Mouse (Mus musculus): ENCODE data around the gene Stk10. TPM values are rescaled to one million over a fixed set of nuclear protein-coding genes. Genes with fewer than 3 reads are reported as not detected.

Gene Stk10
- polyA plus RNA-seq, 2 experiments, result 1.9 to 4.9 TPM

DNA sequence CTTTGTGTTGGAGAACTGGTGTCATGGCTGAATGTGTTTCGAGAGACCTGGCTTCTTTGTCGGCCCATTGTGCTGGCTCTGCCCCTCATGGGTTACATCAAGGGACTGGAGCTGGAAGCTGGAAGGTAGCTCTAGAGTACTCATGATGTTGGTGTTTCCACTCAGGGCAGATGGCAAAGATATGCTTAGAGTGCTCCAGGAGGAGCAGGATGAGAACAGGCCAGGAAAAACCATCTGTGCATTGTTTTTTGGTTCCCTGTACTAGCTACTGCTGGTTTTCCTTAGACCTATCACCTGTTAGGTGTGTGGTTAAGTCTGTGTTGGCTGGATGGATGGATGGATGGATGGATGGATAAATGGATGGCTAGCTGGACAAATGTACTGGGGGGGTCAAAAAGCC lies 40.6 kb downstream of the Stk10 start:
- DNase-seq (ENCODE audit: low read depth in 3 of 3, low spot score in 3 of 3) (no peak), ATAC-seq (ENCODE audit: insufficient read depth) (no peak)
- no peak for TF ChIP-seq CTCF (IDR thresholded peaks at IDR 0.05; ENCODE audit: low read depth)
- TF ChIP-seq EP300 (IDR thresholded peaks at IDR 0.05; ENCODE audit: low read depth), result no peak
- no peak overlapping the region for H3K27ac ChIP-seq
- H3K4me1 ChIP-seq (replicated peaks; ENCODE audit: control insufficient read depth in 2 of 2, insufficient read depth in 2 of 2, low read length in 1 of 2), result 0 out of 4 replicates have a peak, but pooled peaks cover 0 to 3% of the 10 kb centered on the region in 2 experiments
- H3K36me3 ChIP-seq (replicated peaks; ENCODE audit: control insufficient read depth, insufficient read depth, low read depth), result no peaks in the 10 kb centered on the region
- H3K9me3 ChIP-seq (ENCODE audit: control insufficient read depth, low read length), result no peaks in the 10 kb centered on the region
- whole genome bisulfite sequencing (ENCODE audit: insufficient replicate concordance), result 82% methylated on average over 2 of the region's 2 CpGs
- H3K9ac ChIP-seq (replicated peaks), result no peak overlapping the region
- H3K4me2 ChIP-seq (ENCODE audit: low read depth), result no peak overlapping the region
- H3K27me3 ChIP-seq (ENCODE audit: control insufficient read depth, insufficient read depth, low read length), result no peaks in the 10 kb centered on the region
- H3K4me3 ChIP-seq (ENCODE audit: insufficient read depth in 1 of 2, low read depth in 2 of 2, low read length in 2 of 2), result no peak overlapping the region

DNA sequence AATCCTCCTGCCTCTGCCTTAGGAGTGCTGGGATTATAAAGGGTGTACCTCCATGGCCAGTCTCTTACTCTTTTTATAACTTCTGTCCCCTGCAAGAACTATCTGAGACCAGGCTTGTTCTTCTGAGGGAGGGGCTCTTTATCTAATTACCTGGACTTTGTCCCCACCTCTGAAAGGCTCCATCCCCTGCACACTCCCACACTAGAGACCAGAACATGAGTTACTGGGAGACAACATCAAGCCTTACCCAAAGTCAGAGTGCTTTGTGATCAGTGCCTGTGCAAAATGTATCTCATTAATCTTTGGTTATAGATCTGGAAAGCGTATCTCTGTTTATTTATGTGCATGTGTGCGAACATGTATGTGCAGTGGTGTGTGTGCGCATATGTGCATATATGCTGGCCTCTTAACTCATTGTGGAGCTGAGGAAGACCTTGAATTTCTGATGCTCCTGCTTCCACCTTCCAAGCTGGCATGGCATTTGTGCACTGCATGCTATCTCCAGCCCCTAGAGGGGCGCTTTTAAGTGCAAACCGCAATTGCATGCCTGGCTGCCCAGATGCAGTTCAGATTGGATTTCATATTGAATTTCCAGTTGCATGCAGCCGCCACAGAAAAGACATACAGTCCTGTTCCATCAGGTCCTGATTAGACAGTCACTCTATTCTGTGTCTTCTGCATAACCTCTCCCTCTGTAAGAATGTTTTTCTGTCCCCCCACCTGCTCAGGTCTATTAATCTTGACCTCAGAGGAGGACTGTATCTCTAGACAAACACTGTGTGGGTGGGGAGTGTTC lies 43.1 kb downstream of the Stk10 start:
- 81% methylated on average over 6 of the region's 6 CpGs for WGBS (ENCODE audit: insufficient replicate concordance)
- H3K27ac ChIP-seq, result no peak overlapping the region
- H3K36me3 ChIP-seq (replicated peaks; ENCODE audit: control insufficient read depth, insufficient read depth, low read depth), result no peaks in the 10 kb centered on the region
- H3K4me2 ChIP-seq (ENCODE audit: low read depth), result no peak overlapping the region
- 0 out of 4 replicates have a peak, but pooled peaks cover 0 to 2% of the 10 kb centered on the region in 2 experiments for H3K4me1 ChIP-seq (replicated peaks; ENCODE audit: control insufficient read depth in 2 of 2, insufficient read depth in 2 of 2, low read length in 1 of 2)
- H3K9ac ChIP-seq (replicated peaks), result no peak overlapping the region
- no peak for DNase-seq (ENCODE audit: low read depth in 3 of 3, low spot score in 3 of 3)
- no peak for TF ChIP-seq EP300 (IDR thresholded peaks at IDR 0.05; ENCODE audit: low read depth)
- no peak for TF ChIP-seq CTCF (IDR thresholded peaks at IDR 0.05; ENCODE audit: low read depth)
- H3K4me3 ChIP-seq (ENCODE audit: insufficient read depth in 1 of 2, low read depth in 2 of 2, low read length in 2 of 2), result no peak overlapping the region
- no peaks in the 10 kb centered on the region for H3K9me3 ChIP-seq (ENCODE audit: control insufficient read depth, low read length)
- H3K27me3 ChIP-seq (ENCODE audit: control insufficient read depth, insufficient read depth, low read length), result no peaks in the 10 kb centered on the region
- ATAC-seq (ENCODE audit: insufficient read depth), result no peak

DNA sequence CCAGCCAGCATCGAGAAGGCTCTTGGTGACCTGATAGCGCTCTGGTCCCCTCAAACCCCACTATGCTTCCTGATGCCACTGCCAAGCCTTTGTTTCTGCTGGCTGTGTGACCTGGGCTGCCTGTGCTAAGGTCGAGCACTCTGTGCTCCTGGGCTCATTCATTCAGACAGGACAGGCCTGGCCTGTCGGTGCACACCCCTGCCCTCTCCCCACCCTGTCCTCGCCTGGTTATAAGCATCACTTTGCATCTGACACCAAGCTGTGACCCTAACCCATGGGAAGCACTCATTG lies 43.6 kb downstream of the Stk10 start:
- H3K27me3 ChIP-seq (ENCODE audit: control insufficient read depth, insufficient read depth, low read length), result no peaks in the 10 kb centered on the region
- TF ChIP-seq EP300 (IDR thresholded peaks at IDR 0.05; ENCODE audit: low read depth) (no peak), CTCF (IDR thresholded peaks at IDR 0.05; ENCODE audit: low read depth) (no peak)
- no peak for DNase-seq (ENCODE audit: low read depth in 3 of 3, low spot score in 3 of 3)
- no peak overlapping the region for H3K4me3 ChIP-seq (ENCODE audit: insufficient read depth in 1 of 2, low read depth in 2 of 2, low read length in 2 of 2)
- no peak overlapping the region for H3K27ac ChIP-seq
- WGBS (ENCODE audit: insufficient replicate concordance), result 59% methylated on average over 5 of the region's 5 CpGs
- no peaks in the 10 kb centered on the region for H3K4me1 ChIP-seq (replicated peaks; ENCODE audit: control insufficient read depth in 2 of 2, insufficient read depth in 2 of 2, low read length in 1 of 2)
- H3K4me2 ChIP-seq (ENCODE audit: low read depth), result no peak overlapping the region
- no peaks in the 10 kb centered on the region for H3K36me3 ChIP-seq (replicated peaks; ENCODE audit: control insufficient read depth, insufficient read depth, low read depth)
- no peak for ATAC-seq (ENCODE audit: insufficient read depth)
- H3K9me3 ChIP-seq (ENCODE audit: control insufficient read depth, low read length), result no peaks in the 10 kb centered on the region
- no peak overlapping the region for H3K9ac ChIP-seq (replicated peaks)

DNA sequence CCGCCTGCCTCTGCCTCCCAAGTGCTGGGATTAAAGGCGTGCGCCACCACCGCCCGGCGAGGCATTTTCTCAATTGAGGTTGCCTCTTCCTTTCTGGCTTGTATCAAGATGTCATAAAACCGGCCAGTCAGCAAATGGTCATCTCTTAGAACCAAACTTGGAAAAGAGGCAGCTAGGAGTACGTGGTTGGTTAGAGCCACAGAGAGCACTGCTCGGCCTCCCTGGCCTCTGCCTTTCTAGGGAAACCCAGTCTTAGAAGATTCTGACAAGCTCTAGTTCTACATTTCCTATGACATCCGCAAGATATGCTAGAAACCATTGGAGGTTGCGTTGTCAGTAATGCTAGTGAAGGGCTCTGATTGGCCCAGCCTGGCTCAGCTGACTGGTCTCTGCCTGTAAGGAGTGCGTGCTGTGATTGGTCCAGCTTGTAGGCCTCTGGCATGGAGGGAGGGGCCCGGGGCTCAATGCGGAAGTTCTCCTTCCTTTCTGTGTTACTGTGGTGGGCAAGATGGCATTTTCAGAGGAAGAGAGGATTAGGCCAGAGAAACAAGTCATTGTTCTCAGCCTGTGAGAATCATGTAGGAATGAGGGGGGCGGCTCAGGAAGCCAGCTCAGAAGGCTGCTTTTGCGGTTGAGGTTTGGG lies 47.3 kb downstream of the Stk10 start:
- peak; percentile 70 for ATAC-seq (ENCODE audit: insufficient read depth)

DNA sequence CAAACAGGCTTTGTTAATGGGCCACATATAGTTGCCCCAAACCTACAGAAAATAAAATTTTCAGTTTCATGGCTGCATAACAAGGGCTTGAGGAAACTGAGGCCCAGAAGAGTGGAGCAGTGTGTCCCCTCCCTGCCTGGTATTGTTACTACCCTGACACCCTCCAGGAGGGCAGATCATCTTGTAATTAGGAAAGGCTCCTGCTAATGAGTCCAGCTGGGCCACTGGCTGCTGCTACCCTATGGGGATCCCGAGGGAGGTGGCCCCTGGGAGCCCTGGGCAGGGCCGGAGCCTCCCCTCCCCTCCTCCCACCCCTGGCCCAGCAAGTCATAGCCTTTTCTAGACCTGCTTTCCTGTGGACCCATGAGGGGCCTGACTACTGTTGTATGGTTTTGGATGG lies 47.9 kb downstream of the Stk10 start:
- Histone ChIP-seq H3K4me3 (ENCODE audit: insufficient read depth in 1 of 2, low read depth in 2 of 2, low read length in 2 of 2) (no peak overlapping the region), H3K4me2 (ENCODE audit: low read depth) (no peak overlapping the region), H3K9ac (replicated peaks) (no peak overlapping the region), H3K36me3 (replicated peaks; ENCODE audit: control insufficient read depth, insufficient read depth, low read depth) (no peaks in the 10 kb centered on the region), H3K4me1 (replicated peaks; ENCODE audit: control insufficient read depth in 2 of 2, insufficient read depth in 2 of 2, low read length in 1 of 2) (no peaks in the 10 kb centered on the region), H3K9me3 (ENCODE audit: control insufficient read depth, low read length) (no peaks in the 10 kb centered on the region), H3K27ac (no peak overlapping the region), H3K27me3 (ENCODE audit: control insufficient read depth, insufficient read depth, low read length) (no peaks in the 10 kb centered on the region)
- DNase-seq (ENCODE audit: low read depth in 3 of 3, low spot score in 3 of 3), result no peak
- 70% methylated on average over 2 of the region's 2 CpGs for WGBS (ENCODE audit: insufficient replicate concordance)
- no peak for ATAC-seq (ENCODE audit: insufficient read depth)
- no peak for TF ChIP-seq EP300 (IDR thresholded peaks at IDR 0.05; ENCODE audit: low read depth)
- no peak for TF ChIP-seq CTCF (IDR thresholded peaks at IDR 0.05; ENCODE audit: low read depth)

More for the DNA sequence above, 47.3 kb downstream of the Stk10 start:
- 66% methylated on average over 16 of the region's 16 CpGs for WGBS (ENCODE audit: insufficient replicate concordance)
- no peak overlapping the region for H3K4me2 ChIP-seq (ENCODE audit: low read depth)
- no peaks in the 10 kb centered on the region for H3K36me3 ChIP-seq (replicated peaks; ENCODE audit: control insufficient read depth, insufficient read depth, low read depth)
- DNase-seq (ENCODE audit: low read depth in 3 of 3, low spot score in 3 of 3), result peak in 2 of 3 experiments; percentile 23 to 33
- H3K4me1 ChIP-seq (replicated peaks; ENCODE audit: control insufficient read depth in 2 of 2, insufficient read depth in 2 of 2, low read length in 1 of 2), result no peaks in the 10 kb centered on the region
- H3K27me3 ChIP-seq (ENCODE audit: control insufficient read depth, insufficient read depth, low read length), result no peaks in the 10 kb centered on the region
- H3K9ac ChIP-seq (replicated peaks), result no peak overlapping the region
- no peak overlapping the region for H3K4me3 ChIP-seq (ENCODE audit: insufficient read depth in 1 of 2, low read depth in 2 of 2, low read length in 2 of 2)
- no peak for TF ChIP-seq EP300 (IDR thresholded peaks at IDR 0.05; ENCODE audit: low read depth)
- TF ChIP-seq CTCF (IDR thresholded peaks at IDR 0.05; ENCODE audit: low read depth), result no peak
- H3K27ac ChIP-seq, result no peak overlapping the region
- no peaks in the 10 kb centered on the region for H3K9me3 ChIP-seq (ENCODE audit: control insufficient read depth, low read length)

All from liver, embryonic 14.5 days (tissue).